Mouse (Mus musculus): ENCODE data around the gene Borcs6. TPM values are rescaled to one million over a fixed set of nuclear protein-coding genes. Genes with fewer than 3 reads are reported as not detected.

Borcs6 gene
- total and polyA plus RNA-seq, 3 experiments: 9.2 to 9.3 TPM; not detected in 1

- TF ChIP-seq MYB (IDR thresholded peaks at IDR 0.05; ENCODE audit: low read depth, low read length): no peak
- peak; percentile 38 to 62; a peak in 3 of 4 replicates for TF ChIP-seq POLR2A (IDR thresholded peaks at IDR 0.05; ENCODE audit: control insufficient read depth in 1 of 2, insufficient read depth in 1 of 2, low read depth in 1 of 2, low read length in 2 of 2, poor library complexity in 1 of 2)
- TF ChIP-seq ETS1 (IDR thresholded peaks at IDR 0.05; ENCODE audit: low read depth, low read length): peak; percentile 89
- TF ChIP-seq NELFE (IDR thresholded peaks at IDR 0.05; ENCODE audit: low read depth, low read length): peak; percentile 59
Observed at GRCm38 (mm10) chr11:69094697-69095429, 35.3 kb downstream of the Borcs6 start, which contains the start of gene Per1 (continued).

GRCm38 (mm10) chr11:69095511-69096231 is 36.2 kb downstream of the Borcs6 start:
- H3K9me3 ChIP-seq (replicated peaks; ENCODE audit: insufficient read depth, low read length): no peaks in the 10 kb centered on the region
- H3K79me2 ChIP-seq (ENCODE audit: control insufficient read depth, insufficient read depth, low read length, poor library complexity): peaks cover 17% of the 10 kb centered on the region
- TF ChIP-seq MXI1 (IDR thresholded peaks at IDR 0.05; ENCODE audit: low read depth, low read length) (peak; percentile 89), KAT2A (conservative IDR thresholded peaks at IDR 0.05; ENCODE audit: low read depth, low read length) (no peak), E2F4 (IDR thresholded peaks at IDR 0.05; ENCODE audit: borderline replicate concordance, low read depth, low read length) (no peak), MYC (IDR thresholded peaks at IDR 0.05; ENCODE audit: low read depth, low read length) (peak; percentile 32; the same call in 1 of the 2 replicates), NELFE (IDR thresholded peaks at IDR 0.05; ENCODE audit: low read depth, low read length) (peak; percentile 17; the same call in 1 of the 2 replicates), ZMIZ1 (IDR thresholded peaks at IDR 0.05; ENCODE audit: low read depth, low read length) (peak; percentile 44; the same call in 1 of the 2 replicates)
- H3K4me3 ChIP-seq (ENCODE audit: control insufficient read depth in 1 of 2, insufficient read depth in 1 of 2, low read depth in 2 of 2, low read length in 2 of 2): peak overlapping the region; percentile 54 to 61
- peak overlapping the region; percentile 88 for H3K27ac ChIP-seq (ENCODE audit: control insufficient read depth, low read depth, low read length)
- H3K9ac ChIP-seq (ENCODE audit: control insufficient read depth, low read depth, low read length, poor library complexity, severe bottlenecking): peak overlapping the region; percentile 72
- no peaks in the 10 kb centered on the region for H3K27me3 ChIP-seq (ENCODE audit: control insufficient read depth in 1 of 2, insufficient read depth in 2 of 2, low read length in 2 of 2)
- peak; percentile 86 for DNase-seq (ENCODE audit: low read depth, low spot score)
- peaks cover 4 to 13% of the 10 kb centered on the region in 2 experiments for H3K36me3 ChIP-seq (ENCODE audit: control insufficient read depth in 1 of 2, insufficient read depth in 2 of 2, low read length in 2 of 2)
- H3K4me1 ChIP-seq (ENCODE audit: control insufficient read depth in 1 of 2, insufficient read depth in 2 of 2, low read length in 2 of 2): peaks cover 17 to 21% of the 10 kb centered on the region in 2 experiments

GRCm38 (mm10) chr11:69096360-69096986 is 37.0 kb downstream of the Borcs6 start:
- no peak for TF ChIP-seq SMC3 (IDR thresholded peaks at IDR 0.05; ENCODE audit: low read depth, low read length)
- no peak for TF ChIP-seq POLR2AphosphoS5 (IDR thresholded peaks at IDR 0.05; ENCODE audit: borderline replicate concordance, low read depth, low read length)
- no peak for TF ChIP-seq NELFE (IDR thresholded peaks at IDR 0.05; ENCODE audit: low read depth, low read length)
- TF ChIP-seq MYC (IDR thresholded peaks at IDR 0.05; ENCODE audit: low read depth, low read length): no peak
- no peak for TF ChIP-seq POLR2AphosphoS2 (IDR thresholded peaks at IDR 0.05; ENCODE audit: low read length)
- no peak for TF ChIP-seq ELF1 (IDR thresholded peaks at IDR 0.05; ENCODE audit: low read depth, low read length)
- TF ChIP-seq RAD21 (IDR thresholded peaks at IDR 0.05; ENCODE audit: low read depth, low read length): no peak
- peak; percentile 70 for TF ChIP-seq ZNF384 (IDR thresholded peaks at IDR 0.05; ENCODE audit: low read depth, low read length)
- no peak for TF ChIP-seq TBP (IDR thresholded peaks at IDR 0.05; ENCODE audit: low read depth, low read length)
- TF ChIP-seq MYB (IDR thresholded peaks at IDR 0.05; ENCODE audit: low read depth, low read length): peak; percentile 78; the same call in 1 of the 2 replicates
- TF ChIP-seq USF1 (IDR thresholded peaks at IDR 0.05; ENCODE audit: low read depth, low read length): no peak

More at GRCm38 (mm10) chr11:69096360-69096986, 37.0 kb downstream of the Borcs6 start:
- H3K4me1 ChIP-seq (ENCODE audit: control insufficient read depth in 1 of 2, insufficient read depth in 2 of 2, low read length in 2 of 2): peaks cover 17 to 21% of the 10 kb centered on the region in 2 experiments
- H3K79me2 ChIP-seq (ENCODE audit: control insufficient read depth, insufficient read depth, low read length, poor library complexity): peaks cover 17% of the 10 kb centered on the region
- H3K27ac ChIP-seq (ENCODE audit: control insufficient read depth, low read depth, low read length): peak overlapping the region; percentile 88
- DNase-seq (ENCODE audit: low read depth, low spot score): no peak
- peak overlapping the region; percentile 54 to 61 for H3K4me3 ChIP-seq (ENCODE audit: control insufficient read depth in 1 of 2, insufficient read depth in 1 of 2, low read depth in 2 of 2, low read length in 2 of 2)
- H3K27me3 ChIP-seq (ENCODE audit: control insufficient read depth in 1 of 2, insufficient read depth in 2 of 2, low read length in 2 of 2): no peaks in the 10 kb centered on the region
- H3K36me3 ChIP-seq (ENCODE audit: control insufficient read depth in 1 of 2, insufficient read depth in 2 of 2, low read length in 2 of 2): peaks cover 3 to 13% of the 10 kb centered on the region in 2 experiments
- H3K9me3 ChIP-seq (replicated peaks; ENCODE audit: insufficient read depth, low read length): no peaks in the 10 kb centered on the region
- peak overlapping the region; percentile 72 for H3K9ac ChIP-seq (ENCODE audit: control insufficient read depth, low read depth, low read length, poor library complexity, severe bottlenecking)
